ENCODE assay signal across 19 mouse cellular contexts in the genomic region with DNA sequence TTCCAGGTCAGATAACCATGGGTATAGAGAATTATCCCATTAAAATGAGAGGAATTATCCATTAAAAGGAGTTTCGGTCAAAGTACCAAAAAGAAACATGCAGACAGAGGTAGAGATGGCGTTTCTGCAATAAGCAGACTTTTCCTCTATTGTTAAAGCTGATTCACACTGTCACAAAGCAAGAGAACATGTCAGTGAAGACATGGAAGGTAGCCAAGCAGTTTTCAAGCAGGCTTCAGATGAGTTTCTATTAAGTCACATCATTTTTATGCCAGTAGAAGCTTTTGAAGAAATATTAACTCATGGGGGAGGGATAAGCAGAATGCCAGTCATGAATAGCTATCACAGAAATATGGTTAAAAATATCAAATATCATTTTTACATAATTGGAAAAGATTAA.
"Had no signal": no experiment of that assay in that cellular context is flagged by ENCODE, and none has a peak within 500 bp of the region (broad histone marks: within the 10 kb centered on the region; RNA-seq: fewer than 3 reads in every experiment).

No protein-coding gene starts in this region.

- H3K4me3 ChIP-seq: midbrain, embryonic 10.5 days; midbrain, embryonic 12.5 days; myocyte; neural tube, embryonic 13.5 days; neural tube, embryonic 15.5 days; stomach, embryonic 15.5 days had no signal

- H3K27ac ChIP-seq: midbrain, embryonic 10.5 days; midbrain, embryonic 12.5 days; neural tube, embryonic 13.5 days; neural tube, embryonic 15.5 days; stomach, embryonic 15.5 days; stomach, postnatal 0 days had no signal

- DNase-seq: lung, adult 18-20 months; lung, embryonic 14.5 days; lung, postnatal 10 days; lung, postnatal 4 days; midbrain, embryonic 14.5 days; retina, postnatal 1 day; right cerebral cortex, adult 18-20 months; right cerebral cortex, postnatal 25 days; right cerebral cortex, postnatal 4 days; spleen, adult 18-20 months; thymus, postnatal 14 days; thymus, postnatal 36 days had no signal
